Mouse (Mus musculus): Measurements from ENCODE around the gene Timp3.

Timp3 gene

GRCm38 (mm10) chr10:86387821-86388440 is 87.8 kb downstream of the Timp3 start:
- DNase-seq (ENCODE audit: low read depth, low spot score) = no peak

GRCm38 (mm10) chr10:86388803-86389202 is 88.6 kb downstream of the Timp3 start:
- DNase-seq (ENCODE audit: low read depth, low spot score) = no peak

GRCm38 (mm10) chr10:86389357-86389756 is 89.2 kb downstream of the Timp3 start:
- no peak for DNase-seq (ENCODE audit: low read depth, low spot score)

GRCm38 (mm10) chr10:86389913-86390312 is 89.7 kb downstream of the Timp3 start:
- DNase-seq (ENCODE audit: low read depth, low spot score) = no peak

GRCm38 (mm10) chr10:86392399-86392798 is 92.2 kb downstream of the Timp3 start:
- DNase-seq (ENCODE audit: low read depth, low spot score) = no peak

- DNase-seq (ENCODE audit: low read depth, low spot score) = no peak
These were observed 97.6 kb downstream of the Timp3 start for GRCm38 (mm10) chr10:86397577-86398346.

- DNase-seq (ENCODE audit: low read depth, low spot score) = no peak
These were observed 98.2 kb downstream of the Timp3 start for GRCm38 (mm10) chr10:86398347-86398720.

All from skeletal muscle tissue, adult 2 months (tissue).